Mouse (Mus musculus) MEL (cell line): ENCODE results near the gene Xkr7.

Experiments
- CHD2 ChIP-seq: IDR thresholded peaks from 2 replicates; pipeline ENCODE4 v1.6.1; 2011; ENCODE audit warnings: low read length, improper control_type of control experiment
- CTCF ChIP-seq, 3 experiments: IDR thresholded peaks in 2 of 3; conservative IDR thresholded peaks in 1 of 3; 2 replicates each; pipeline ENCODE4 v1.5.1; 2011 to 2012; ENCODE audit warnings: low read length in 3 of 3, low read depth in 2 of 3, mild to moderate bottlenecking in 2 of 3, improper control_type of control experiment in 1 of 3, inconsistent platforms in 1 of 3, mixed read lengths in 1 of 3, moderate library complexity in 1 of 3; ENCODE audit not compliant: control insufficient read depth in 1 of 3, insufficient read depth in 1 of 3, poor library complexity in 1 of 3, severe bottlenecking in 1 of 3
- GATA1 ChIP-seq: IDR thresholded peaks from 2 replicates; pipeline ENCODE4 v1.6.1; 2011; ENCODE audit warnings: low read depth, low read length, improper control_type of control experiment
- HCFC1 ChIP-seq: IDR thresholded peaks from 2 replicates; pipeline ENCODE4 v1.6.1; 2012; ENCODE audit warnings: low read depth, mild to moderate bottlenecking, inconsistent platforms, low read length, improper control_type of control experiment, moderate library complexity
- MYC ChIP-seq: IDR thresholded peaks from 2 replicates; pipeline ENCODE4 v1.6.1; 2011; ENCODE audit warnings: low read depth, mild to moderate bottlenecking, low read length, improper control_type of control experiment, moderate library complexity
- POLR2A ChIP-seq, 2 experiments: IDR thresholded peaks; 2 replicates each; pipeline ENCODE4 v1.6.1; 2011 to 2012; ENCODE audit warnings: low read length in 2 of 2, mild to moderate bottlenecking in 2 of 2, control low read depth in 1 of 2, improper control_type of control experiment in 1 of 2, low read depth in 1 of 2, moderate library complexity in 1 of 2; ENCODE audit not compliant: control insufficient read depth in 1 of 2, insufficient read depth in 1 of 2, poor library complexity in 1 of 2
- RAD21 ChIP-seq: IDR thresholded peaks from 2 replicates; pipeline ENCODE4 v1.6.1; 2011; ENCODE audit warnings: mild to moderate bottlenecking, low read depth, low read length, improper control_type of control experiment
- RCOR1 ChIP-seq: IDR thresholded peaks from 2 replicates; pipeline ENCODE4 v1.6.1; 2012; ENCODE audit warnings: low read depth, mild to moderate bottlenecking, inconsistent platforms, low read length, improper control_type of control experiment
- TAL1 ChIP-seq: IDR thresholded peaks from 2 replicates; pipeline ENCODE4 v1.6.1; 2012; ENCODE audit warnings: mild to moderate bottlenecking, inconsistent platforms, low read length, moderate library complexity, mixed read lengths
- TCF12 ChIP-seq: IDR thresholded peaks from 2 replicates; pipeline ENCODE4 v1.6.1; 2014; ENCODE audit warnings: low read depth, mild to moderate bottlenecking, inconsistent platforms, low read length, improper control_type of control experiment, moderate library complexity

DNA sequence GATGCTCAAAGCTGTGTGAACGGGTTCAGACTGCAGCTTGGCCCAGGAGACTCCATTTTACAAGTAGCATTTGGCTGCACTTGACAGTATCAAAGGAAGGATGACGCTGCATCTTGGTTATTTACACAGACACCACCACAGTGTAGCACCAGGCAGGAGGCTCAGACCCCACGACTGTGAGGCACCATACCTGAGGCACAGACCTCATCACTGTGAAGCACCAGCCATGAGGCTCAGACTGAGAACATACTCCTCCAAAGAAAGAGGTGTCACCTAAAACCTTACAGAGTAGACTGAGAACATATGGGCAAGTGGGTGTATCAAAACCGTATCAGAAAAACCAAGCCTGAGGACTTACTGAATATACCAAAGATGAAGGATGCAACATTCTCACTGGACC, 8.8 kb upstream of the Xkr7 start:
- TF ChIP-seq CTCF (IDR thresholded peaks at IDR 0.05 in 2 of 3, conservative IDR thresholded peaks at IDR 0.05 in 1 of 3; ENCODE audit: control insufficient read depth in 1 of 3, insufficient read depth in 1 of 3, low read depth in 2 of 3, low read length in 3 of 3, poor library complexity in 1 of 3, severe bottlenecking in 1 of 3), result no peak
- TF ChIP-seq GATA1, result no peak
- no peak for TF ChIP-seq RAD21
- TF ChIP-seq HCFC1, result no peak
- TF ChIP-seq CHD2, result no peak
- TF ChIP-seq POLR2A (IDR thresholded peaks at IDR 0.05; ENCODE audit: control insufficient read depth in 1 of 2, insufficient read depth in 1 of 2, low read depth in 1 of 2, low read length in 2 of 2, poor library complexity in 1 of 2), result no peak
- no peak for TF ChIP-seq MYC
- no peak for TF ChIP-seq RCOR1
- no peak for TF ChIP-seq TAL1
- TF ChIP-seq TCF12, result no peak
